Mouse (Mus musculus): ENCODE results near the gene Togaram1. TPM values are rescaled to one million over a fixed set of nuclear protein-coding genes. Genes with fewer than 3 reads are reported as not detected.

Gene Togaram1
- 10 to 100 TPM; 18.3 to 19.2 TPM for total RNA-seq (2021)

DNA sequence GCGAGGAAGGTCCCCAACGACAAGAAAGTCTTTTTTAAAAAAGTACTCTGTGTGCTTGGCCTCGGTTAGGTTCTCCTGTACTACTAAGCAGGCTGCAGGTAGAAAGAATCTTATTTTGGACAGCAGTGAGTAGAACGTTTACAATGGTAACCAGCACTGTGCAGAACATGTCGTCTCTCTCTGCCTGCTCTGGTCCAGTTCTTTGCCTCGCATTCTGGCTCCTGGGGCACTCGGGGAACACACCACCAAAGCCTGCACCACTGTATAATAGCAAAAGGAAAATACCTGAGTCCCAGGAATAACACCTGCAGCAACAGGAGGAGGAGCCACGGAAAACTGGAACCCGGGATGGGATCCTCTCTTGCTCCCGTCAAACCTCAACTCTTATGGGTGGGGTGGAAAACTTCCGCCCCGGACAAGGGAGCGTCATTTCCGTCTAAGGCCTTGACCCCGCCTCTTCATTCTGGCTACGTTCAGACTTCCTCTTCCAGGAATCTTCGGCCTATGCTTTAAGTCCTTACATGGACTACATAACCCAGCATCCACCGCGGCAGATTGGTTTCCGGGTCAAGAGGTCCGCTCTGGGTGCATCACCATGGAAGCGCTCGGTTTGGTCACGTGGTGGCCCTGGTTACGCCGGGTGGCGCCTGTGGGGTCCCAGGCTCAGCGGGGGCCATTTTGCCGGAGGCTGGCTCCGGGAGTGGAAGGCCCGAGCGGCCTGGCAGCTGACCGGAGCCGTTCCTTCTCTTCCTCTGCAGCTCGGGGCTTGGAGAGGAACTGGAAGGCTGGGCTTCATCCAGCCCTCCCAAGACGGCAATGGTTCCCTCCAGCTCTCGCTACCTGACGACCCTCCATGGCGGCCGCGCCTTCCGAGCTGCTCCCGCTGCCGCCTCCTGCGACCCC lies at the start of gene Togaram1, which contains the start of gene Klhl28:
Togaram1 (plus strand) TSS at position 681 of the 903 bp plus-strand sequence.
Klhl28 (minus strand) TSS at position 411 of the 903 bp plus-strand sequence.
- intact Hi-C loops (cut with DNase I): loop anchor here (2.0 to 5.0 kb wide), 3 partner anchors 72 to 207 kb away; partner anchors contain the start of genes Mis18bp1 and Prpf39

DNA sequence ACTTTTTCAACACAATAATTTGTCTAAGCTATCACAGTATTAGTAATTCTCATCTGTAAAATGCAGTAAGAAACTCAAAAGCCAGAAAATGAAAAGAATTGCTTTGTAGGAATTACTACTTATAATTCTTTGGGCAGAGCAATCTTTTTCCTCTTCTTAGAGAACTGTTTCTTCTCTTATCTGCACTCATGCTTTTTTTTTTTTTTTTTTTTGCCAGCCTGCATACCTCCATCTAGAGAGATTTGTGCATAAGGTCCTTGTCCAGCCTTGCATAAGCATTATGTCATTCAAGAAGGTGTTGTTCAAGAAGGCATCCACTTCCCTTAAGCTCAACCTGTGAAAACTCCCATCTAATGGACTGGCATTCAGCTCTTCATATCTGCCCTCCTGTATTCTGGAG lies 48.9 kb upstream of the Togaram1 start:
- intact Hi-C loops (cut with DNase I): no loop called here
- no peak for DNase-seq

More for the DNA sequence above, at the start of gene Togaram1, which contains the start of gene Klhl28:
- DNase-seq: peak; percentile 100

DNA sequence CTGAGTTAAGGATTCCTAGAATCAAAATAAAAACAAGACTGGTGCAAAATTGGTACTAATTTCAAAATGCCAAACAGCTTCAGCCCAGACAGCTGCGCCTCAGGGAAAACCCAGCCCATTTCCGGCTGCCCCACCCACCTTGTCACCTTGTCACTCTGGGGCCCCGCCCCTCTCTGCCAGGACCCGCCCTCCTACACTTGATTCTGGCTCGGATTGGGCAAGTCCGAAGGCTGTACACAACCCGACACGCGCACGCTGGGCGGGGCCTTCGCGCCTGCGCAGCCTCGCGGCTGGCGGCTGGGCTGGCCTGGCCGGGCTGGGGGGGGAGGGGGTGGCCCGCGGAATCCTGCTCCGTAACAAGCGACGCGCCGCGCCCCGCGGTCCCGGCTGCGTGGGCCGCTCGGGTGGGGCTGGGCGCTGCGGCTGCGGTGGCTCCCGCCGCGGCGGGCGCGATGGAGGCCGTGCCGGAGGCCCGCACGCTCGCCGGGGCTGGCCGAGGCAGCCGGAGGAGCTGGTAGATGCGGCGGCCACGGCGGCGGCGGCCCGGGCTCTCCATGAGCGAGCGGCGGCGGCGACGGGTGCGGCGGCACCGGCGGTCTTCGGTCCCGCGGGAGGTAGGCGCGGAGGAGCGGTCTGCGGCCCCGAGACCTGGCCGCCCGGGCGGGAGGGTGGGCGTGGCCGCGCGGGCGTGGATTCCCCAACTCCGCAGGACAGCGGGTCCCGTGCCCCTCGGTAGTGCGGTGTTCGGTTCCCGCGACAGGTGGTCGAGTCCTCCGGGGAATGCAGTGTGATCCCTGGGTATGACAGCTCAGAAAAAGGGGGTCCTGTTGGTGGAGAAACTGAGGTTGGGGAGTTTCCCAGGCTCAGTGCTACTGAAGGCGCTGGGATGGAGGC lies 47.8 kb upstream of the Togaram1 start, which contains the start of gene Gm527:
Gm527 (plus strand) TSS at position 329 of the 894 bp plus-strand sequence.
- intact Hi-C loops (cut with DNase I): no loop called here
- peak; percentile 96 to 97 for DNase-seq

DNA sequence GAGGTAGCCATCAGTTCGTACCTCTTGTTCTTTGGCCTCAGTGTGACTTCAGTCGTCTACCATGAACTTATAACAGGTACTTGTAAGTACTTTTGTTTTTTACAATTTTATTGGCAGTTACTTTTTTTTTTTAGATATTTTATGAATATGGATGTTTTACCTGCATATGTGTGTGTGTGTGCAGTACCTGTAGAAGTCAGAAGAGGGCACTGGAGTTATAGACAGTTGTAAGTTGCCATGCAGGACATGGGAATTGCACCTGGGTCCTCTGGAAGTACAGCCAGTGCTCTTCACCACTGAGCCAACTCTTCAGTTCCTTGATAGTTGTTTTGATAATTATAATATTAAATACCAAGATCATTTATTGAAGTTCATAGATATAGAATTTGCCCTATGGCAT lies 28.1 kb upstream of the Togaram1 start:
- peak in 1 of 2 experiments; percentile 25 for DNase-seq
- intact Hi-C loops (cut with DNase I): no loop called here

DNA sequence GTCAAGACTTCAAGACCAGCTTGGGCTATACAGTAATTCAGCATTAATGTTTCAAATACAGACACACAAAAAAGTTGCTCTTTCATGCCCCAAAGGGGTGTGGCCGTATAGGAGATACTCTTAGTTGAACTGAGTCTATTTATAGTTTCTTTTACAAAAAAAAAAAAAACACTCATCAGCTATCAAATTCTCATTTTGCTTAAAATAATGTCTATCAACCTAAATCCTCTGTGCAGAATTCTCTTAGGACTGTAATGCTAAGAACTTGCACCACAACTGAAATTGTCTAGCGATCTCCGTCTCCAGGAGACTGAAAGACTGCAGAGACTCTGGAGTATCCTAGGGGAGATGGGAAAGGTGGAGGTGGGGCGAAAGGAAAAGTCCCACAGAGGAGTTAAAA lies 1.0 kb upstream of the Togaram1 start:
- intact Hi-C loops (cut with DNase I): loop anchor here (2.0 kb wide), 1 partner anchor 208 kb away; the partner anchor contains the start of gene Mis18bp1
- DNase-seq: no peak

DNA sequence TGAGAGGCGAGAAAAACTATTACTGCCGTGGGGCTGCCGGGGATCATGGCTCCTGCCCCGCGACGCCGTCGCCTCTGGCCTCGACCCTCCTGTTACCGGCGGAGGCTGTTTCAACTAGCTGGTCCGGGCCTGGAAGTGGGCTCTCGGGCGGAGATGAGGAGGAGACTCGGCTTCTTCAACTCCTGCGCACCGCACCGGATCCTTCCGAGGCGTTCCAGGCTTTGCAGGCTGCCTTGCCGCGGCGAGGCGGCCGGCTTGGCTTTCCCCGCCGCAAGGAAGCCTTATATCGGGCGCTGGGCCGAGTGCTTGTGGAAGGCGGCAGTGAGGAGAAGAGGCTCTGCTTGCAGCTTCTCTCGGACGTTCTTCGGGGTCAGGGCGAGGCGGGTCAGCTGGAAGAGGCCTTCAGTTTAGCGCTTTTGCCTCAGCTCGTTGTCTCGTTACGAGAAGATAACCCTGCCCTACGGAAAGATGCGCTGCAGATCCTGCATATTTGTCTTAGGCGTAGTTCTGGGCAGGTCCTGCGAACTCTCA lies 562 bp downstream of the Togaram1 start:
- intact Hi-C loops (cut with DNase I): loop anchor here (2.0 to 5.0 kb wide), 2 partner anchors 71 to 107 kb away; partner anchors contain the start of gene Prpf39

DNA sequence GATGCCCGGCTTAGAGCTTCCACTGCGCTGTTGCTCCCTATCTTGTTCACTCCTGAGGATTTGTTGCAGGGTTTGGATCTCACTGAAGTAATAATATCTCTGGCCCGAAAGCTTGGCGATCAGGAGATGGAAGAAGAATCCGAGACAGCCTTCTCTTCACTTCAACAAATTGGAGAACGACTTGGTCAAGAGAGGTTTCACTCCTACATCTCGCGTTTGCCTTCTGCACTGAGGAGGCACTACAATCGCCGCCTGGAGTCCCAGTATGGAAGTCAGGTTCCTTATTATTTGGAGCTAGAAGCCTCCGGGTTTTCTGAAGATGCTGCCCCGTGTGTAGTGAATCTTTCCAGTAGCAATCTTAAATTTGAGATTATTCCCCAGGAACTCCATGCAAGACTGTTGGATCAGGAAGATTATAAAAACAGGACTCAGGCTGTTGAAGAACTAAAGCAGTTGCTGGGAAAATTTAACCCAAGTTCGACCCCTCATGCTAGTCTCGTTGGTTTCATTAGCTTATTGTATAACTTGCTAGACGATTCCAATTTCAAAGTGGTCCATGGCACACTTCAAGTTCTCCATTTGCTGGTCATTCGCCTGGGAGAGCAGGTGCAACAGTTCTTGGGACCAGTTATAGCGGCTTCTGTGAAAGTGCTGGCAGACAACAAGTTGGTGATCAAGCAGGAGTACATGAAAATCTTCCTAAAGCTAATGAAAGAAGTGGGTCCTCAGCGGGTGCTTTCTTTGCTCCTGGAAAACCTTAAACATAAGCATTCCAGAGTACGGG lies 1.2 kb downstream of the Togaram1 start:
- intact Hi-C loops (cut with DNase I): loop anchor here (2.0 to 5.0 kb wide), 2 partner anchors 70 to 106 kb away; partner anchors contain the start of gene Prpf39
- peak in 1 of 2 experiments; percentile 7 for DNase-seq

More for the DNA sequence above, 562 bp downstream of the Togaram1 start:
- DNase-seq: peak; percentile 56 to 71

DNA sequence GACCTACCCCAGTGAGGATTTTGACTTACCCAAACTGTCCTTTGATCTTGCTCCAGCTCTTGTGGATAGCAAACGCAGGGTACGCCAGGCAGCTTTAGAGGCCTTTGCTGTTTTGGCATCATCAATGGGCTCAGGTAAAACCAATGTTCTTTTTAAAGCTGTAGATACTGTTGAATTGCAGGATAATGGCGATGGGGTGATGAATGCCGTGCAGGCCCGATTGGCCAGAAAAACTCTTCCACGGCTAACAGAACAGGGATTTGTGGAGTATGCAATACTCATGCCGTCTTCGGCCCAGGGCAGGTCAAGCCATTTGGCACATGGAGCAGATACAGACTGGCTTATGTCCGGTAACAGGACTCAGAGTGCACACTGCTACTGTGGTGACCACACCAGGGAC lies 1.9 kb downstream of the Togaram1 start:
- DNase-seq: peak; percentile 20 to 26
- intact Hi-C loops (cut with DNase I): loop anchor here (2.0 to 5.0 kb wide), 2 partner anchors 70 to 105 kb away; partner anchors contain the start of gene Prpf39

DNA sequence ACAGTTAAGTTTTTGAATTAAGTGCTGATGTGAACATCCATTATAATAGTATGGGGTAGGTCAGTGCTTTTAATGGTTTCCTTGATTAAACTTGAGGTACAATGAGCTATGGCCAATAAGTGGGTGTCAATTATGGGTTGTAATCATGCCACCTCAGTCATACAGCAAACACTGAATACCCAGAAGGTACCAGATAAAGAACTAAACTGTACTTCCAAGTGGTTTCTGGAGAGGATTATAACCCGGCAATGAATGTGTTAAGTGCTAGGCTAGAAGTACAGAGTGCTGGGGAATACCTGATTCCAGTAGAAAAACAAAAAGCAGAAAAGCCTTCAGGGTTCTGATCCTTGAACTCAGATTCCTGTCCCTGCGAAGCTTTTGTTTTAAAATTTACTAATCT lies 2.5 kb downstream of the Togaram1 start:
- intact Hi-C loops (cut with DNase I): loop anchor here (5.0 kb wide), 1 partner anchor 69 kb away; the partner anchor contains the start of gene Prpf39
- no peak for DNase-seq

DNA sequence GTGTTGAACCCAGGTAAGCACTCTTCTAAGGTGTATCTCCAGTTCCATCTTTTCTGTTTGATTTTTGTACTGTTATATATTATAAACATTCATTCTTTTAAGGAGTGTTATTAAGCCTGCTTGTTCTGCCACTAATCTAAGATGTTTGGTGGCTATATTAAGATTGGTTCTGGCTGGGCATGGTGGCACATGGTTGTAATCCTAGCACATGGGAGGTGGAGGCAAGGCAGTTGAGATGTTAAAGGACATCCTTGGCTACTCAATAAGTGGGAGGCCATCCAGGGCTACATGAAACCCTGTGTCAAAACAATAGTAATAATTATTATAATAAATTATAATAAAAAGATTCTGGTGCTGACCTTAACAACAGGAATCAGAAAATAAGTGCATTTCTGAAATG lies 5.8 kb downstream of the Togaram1 start:
- no peak for DNase-seq
- intact Hi-C loops (cut with DNase I): no loop called here

DNA sequence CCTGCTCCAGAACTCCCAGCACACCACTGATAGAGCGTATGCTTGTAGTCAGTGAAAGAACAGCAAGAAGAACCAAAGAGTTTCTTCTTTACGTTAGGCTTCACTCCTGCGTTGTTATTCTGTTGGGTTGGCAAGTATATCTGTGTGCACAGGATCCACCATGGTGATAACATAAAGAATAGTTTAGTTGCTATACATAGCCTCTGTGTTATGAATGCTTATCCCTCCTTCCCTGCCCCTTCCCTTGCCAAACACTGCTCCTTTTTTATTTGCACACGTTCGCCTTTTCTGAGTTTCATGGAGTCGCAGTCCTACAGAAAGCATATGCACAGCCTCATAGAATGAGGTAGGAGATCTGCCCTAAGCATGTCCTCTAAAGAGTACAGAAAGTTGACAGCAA lies 6.5 kb downstream of the Togaram1 start:
- no peak for DNase-seq
- intact Hi-C loops (cut with DNase I): no loop called here

DNA sequence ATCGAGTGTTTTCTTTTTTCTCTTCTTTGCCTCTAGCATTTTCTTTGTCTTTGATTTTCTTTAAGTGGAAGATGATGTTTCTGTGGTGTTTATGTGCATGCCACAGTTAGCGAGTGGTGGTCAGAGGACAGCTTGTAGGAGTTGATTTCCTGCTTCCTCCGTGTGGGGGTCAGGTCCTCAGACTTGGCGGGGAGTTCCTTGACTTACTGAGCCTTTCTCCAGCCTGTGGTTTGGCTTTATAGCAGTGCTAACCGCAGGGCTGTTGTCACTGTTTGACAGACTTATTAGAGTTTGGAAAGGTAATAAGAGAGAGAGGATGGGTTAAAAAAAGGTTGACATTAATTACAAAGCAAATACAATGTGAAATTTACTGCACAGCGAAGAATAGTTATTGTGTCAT lies 10.0 kb downstream of the Togaram1 start:
- intact Hi-C loops (cut with DNase I): no loop called here
- no peak for DNase-seq

DNA sequence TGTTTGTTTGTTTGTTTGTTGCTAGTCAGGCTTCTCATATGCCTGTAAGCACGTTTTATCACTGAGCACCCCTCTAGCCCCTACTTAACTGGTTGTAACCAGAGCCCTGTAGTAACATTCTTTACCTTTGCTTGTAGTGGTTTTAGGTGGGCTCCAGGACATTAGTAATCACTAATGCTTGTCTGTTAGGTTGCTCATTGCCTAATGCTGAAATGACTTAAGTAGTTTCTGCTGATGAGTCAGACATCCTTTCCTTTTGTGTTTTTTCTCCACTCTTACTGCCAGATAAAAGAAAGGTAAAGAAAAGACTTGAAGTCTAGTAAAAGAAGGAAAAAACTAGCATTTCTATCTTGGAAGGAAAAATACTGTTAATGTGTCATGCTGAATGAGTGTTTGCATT lies 10.6 kb downstream of the Togaram1 start:
- DNase-seq: no peak
- intact Hi-C loops (cut with DNase I): no loop called here

DNA sequence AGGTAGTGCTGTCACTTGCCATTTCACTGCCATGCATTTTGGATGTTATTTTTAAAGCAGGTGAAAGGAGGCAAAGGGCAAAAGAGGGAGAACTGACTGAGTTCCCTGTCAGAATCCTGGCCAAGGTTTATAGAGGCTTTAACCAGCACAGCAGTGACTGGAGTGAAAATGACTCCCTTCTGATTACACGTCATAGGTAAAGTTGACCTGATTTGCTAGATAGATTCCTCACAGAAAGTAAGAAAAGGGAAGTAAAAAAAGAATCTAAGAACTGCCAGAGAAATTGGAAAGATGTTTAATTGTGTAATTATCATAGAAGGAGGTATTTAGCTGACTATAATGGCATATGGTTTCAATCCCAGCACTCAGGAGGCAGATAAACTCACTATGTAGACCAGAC lies 11.9 kb downstream of the Togaram1 start:
- intact Hi-C loops (cut with DNase I): no loop called here
- no peak for DNase-seq

DNA sequence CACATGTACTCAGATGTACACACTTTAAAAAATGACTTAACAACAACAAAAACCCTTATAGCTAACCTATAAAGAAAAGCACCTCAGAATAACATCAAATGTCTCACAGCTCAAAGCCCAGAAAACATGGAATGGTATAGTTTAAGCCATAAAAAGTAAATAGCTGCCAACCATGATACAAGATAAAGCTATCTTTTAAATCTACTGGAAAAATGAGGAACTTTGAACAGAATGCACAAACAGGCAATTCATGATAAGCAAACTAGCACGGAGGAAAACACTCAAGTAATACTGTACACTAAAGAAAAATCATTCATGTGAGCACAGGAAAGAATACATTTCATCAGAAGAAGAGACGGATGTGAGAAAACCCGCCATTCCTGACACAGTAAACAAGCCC lies 42.1 kb downstream of the Togaram1 start:
- intact Hi-C loops (cut with DNase I): no loop called here

DNA sequence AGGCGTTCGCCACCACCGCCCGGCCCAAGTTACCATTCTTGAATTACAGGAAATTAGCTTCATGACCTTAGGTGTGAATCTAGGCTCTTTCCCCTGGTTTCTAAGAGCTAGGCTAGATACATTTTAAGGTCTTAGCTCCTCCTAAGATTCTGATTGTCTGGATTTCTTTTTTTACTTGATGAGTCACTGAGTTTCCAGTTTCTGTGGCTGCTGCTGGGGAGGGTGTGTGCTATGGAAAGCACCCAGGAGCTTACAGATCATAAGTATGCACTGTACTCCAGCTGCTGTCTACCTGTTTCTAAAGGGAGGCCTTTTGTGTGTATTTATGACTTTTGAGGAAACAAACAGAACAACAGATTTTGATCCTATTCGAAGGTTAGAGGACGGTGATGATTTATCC lies 57.2 kb downstream of the Togaram1 start:
- intact Hi-C loops (cut with DNase I): no loop called here
- DNase-seq: no peak

More for the DNA sequence above, 42.1 kb downstream of the Togaram1 start:
- no peak for DNase-seq

DNA sequence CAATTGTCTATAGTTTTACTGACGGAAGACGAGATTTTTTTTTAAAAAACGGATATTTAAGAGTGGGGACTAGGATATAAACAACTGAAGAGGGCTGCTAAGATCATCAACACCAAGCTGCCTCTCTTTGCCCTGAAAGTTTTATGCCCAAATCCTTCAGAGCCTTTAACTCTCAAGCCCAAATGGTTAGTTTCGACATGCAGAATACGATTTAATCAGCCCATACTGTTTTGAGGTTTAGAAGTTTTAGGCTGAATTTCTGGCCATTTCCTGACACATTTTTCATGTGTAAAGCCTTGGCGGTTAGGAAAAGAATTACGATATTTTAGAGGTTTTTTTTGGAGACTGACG lies 70.2 kb downstream of the Togaram1 start:
- no peak for DNase-seq
- intact Hi-C loops (cut with DNase I): loop anchor here (5.0 kb wide), 2 partner anchors 36 to 69 kb away; partner anchors contain the start of genes Fkbp3, Klhl28 and Togaram1

DNA sequence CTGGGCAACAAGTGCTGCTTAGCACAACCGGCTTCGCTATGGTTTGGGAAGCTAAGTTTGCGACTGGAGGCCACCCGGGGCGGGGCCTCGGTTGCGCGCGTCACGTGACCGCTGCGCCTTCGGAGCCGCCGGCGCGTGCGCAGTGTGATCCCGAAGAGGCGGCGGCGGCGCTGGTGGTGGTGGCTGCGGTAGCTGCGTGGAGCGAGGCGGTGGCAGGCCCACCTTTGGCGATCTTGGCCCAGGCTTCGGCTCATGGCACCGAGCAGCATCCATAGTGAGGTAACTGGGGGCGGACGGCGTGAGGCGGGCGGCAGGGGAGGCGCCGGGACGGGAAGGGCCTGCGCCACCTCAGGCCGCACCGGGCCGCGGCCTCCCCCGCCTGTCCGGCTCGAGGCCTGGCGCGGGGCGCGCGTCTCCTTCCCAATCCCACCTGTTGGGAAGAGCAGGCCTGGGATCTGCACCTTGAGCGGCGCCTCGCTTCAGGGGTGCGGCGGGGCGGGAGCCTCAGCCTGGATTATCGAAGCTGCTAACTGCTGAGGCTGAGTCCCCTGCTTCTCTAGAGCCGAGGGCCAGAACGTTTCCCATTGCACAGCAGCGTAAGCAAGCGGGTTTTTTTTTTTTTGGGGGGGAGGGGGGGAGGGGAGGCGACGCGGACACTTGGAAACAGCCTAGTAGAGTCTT lies 70.7 kb downstream of the Togaram1 start, which contains the start of gene Prpf39:
Prpf39 (plus strand) TSS at position 144 of the 681 bp plus-strand sequence.
- peak; percentile 94 to 95 for DNase-seq
- intact Hi-C loops (cut with DNase I): loop anchor here (5.0 kb wide), 2 partner anchors 36 to 69 kb away; partner anchors contain the start of genes Fkbp3, Klhl28 and Togaram1
